Mouse (Mus musculus) CH12.LX (cell line): ENCODE results near the gene Slc39a3.

ENCODE experiments used
- EP300 ChIP-seq: IDR thresholded peaks from 2 replicates; pipeline ENCODE4 v1.6.1; 2011; ENCODE audit warnings: low read length, improper control_type of control experiment
- POLR2A ChIP-seq: IDR thresholded peaks from 2 replicates; pipeline ENCODE4 v1.6.1; 2011; ENCODE audit warnings: low read depth, mild to moderate bottlenecking, improper control_type of control experiment, low read length
- RAD21 ChIP-seq: IDR thresholded peaks from 2 replicates; pipeline ENCODE4 v1.6.1; 2011; ENCODE audit warnings: low read depth, mild to moderate bottlenecking, low read length, improper control_type of control experiment, moderate library complexity

DNA sequence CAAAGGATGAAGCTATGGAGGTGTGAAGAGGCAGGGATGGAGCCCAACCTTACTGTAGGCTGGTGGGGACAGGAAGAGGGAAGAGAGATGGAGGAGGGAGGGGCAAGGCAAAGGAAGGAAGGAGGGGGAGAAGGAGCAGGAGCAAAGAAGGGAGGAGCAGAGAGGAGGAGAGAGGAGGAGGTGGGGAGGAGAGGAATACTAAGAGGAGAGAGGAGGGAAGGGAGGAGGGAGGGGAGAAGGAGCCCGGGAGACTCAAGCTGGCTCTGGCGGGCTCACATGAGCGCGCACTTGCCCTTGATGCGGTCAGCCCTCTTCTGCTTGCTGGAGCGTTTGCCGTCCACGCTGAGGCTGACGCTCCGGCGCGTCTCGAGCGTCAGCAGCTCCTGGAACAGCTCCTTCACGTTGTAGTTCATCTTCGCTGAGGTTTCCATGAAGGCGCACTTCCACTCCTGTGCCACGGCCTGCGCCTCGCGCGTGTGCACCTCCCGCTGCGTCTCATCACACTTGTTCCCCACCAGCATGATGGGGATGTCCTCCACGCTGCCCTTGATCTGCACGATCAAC is 15.6 kb downstream of the Slc39a3 start:
- TF ChIP-seq EP300 (no peak), RAD21 (no peak), POLR2A (no peak)
